Mouse (Mus musculus) brain, embryonic 14.5 days (tissue): ENCODE measurements around the gene Stard3.

Experiments
- CTCF ChIP-seq: fragments of 200-500 bp; IDR thresholded peaks from 2 replicates; pipeline ENCODE4 v1.5.1; 2012; ENCODE audit warnings: inconsistent platforms, mild to moderate bottlenecking, moderate library complexity, borderline replicate concordance; ENCODE audit not compliant: insufficient read depth, insufficient read length; ENCODE audit errors: extremely low read depth
- POLR2A ChIP-seq: fragments of 200-500 bp; IDR thresholded peaks from 2 replicates; pipeline ENCODE4 v1.6.1; 2012; ENCODE audit warnings: mild to moderate bottlenecking, inconsistent platforms, borderline replicate concordance; ENCODE audit not compliant: poor library complexity, insufficient read depth, insufficient read length, severe bottlenecking; ENCODE audit errors: extremely low read depth

- TF ChIP-seq CTCF: no peak
- TF ChIP-seq POLR2A: no peak
Measured at GRCm38 (mm10) chr11:98371556-98372240, 13.5 kb downstream of the Stard3 start.
